Comparison of ENCODE assay signal across 18 mouse cellular contexts in the genomic region with DNA sequence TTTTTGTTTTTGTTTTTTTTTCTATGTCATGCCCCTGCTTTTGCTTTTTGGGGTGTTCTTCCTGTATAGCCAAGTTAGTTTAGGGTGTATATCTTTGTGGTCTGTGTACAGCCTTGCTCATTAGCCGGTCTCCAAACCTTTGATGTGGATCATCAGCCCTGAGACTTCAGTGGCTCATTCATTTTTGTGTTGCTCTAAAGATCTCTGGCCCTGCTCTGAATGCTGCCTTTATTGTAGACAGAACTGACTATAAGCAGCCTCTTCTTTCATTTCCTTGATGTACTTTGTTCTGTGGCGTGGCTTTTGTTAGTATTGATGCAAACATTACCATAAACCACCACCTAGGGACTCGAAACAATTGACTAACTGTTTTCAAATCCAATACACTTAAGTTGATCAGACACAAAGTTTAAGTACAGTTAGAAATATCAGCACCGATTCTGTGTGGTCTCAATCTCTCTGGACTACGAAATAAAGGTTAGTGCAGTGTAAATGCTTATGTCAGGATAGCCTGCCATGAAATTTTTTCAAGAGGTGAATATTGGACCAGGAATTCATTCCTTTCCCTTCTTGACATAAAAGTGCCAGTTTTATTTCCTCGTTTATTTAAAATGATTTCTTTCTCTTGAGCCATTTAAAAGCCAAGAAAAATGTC.
A peak's percentile ranks its signal among the peaks of the same experiment; 100 is the strongest.
DNase-seq lines count a peak whose midpoint lies in the region; ATAC-seq and TF ChIP-seq lines count a peak whose summit lies in the region.
"Had no signal": no experiment of that assay in that cellular context is flagged by ENCODE, and none has a peak within 500 bp of the region (broad histone marks: within the 10 kb centered on the region; RNA-seq: fewer than 3 reads in every experiment).

No protein-coding gene starts in this region.

- H3K4me3 ChIP-seq in ES-E14 (ENCODE audit: insufficient read depth in 1 of 2, low read depth in 1 of 2, low read length in 2 of 2, poor library complexity in 1 of 2, severe bottlenecking in 1 of 2) = no peak overlapping the region
- no peak overlapping the region for H3K4me3 ChIP-seq in forebrain, embryonic 13.5 days
- no peak overlapping the region for H3K4me3 ChIP-seq in midbrain, embryonic 14.5 days (replicated peaks; ENCODE audit: low read depth, low read length)
- H3K4me3 ChIP-seq: embryonic facial prominence, embryonic 13.5 days; intestine, embryonic 15.5 days; layer of hippocampus, adult 2 months; left cerebral cortex, adult 2 months; limb, embryonic 15.5 days had no signal

- no peaks in the 10 kb centered on the region for H3K4me1 ChIP-seq in ES-E14 (ENCODE audit: control insufficient read depth in 2 of 2, insufficient read depth in 2 of 2, low read length in 2 of 2, poor library complexity in 1 of 2)
- peaks cover 6% of the 10 kb centered on the region for H3K4me1 ChIP-seq in forebrain, embryonic 13.5 days
- peaks cover 11% of the 10 kb centered on the region; the same call in 1 of the 2 replicates for H3K4me1 ChIP-seq in midbrain, embryonic 14.5 days (ENCODE audit: control insufficient read depth, insufficient read depth, low read length)
- H3K4me1 ChIP-seq: embryonic facial prominence, embryonic 13.5 days; intestine, embryonic 15.5 days; limb, embryonic 15.5 days had no signal

- no peak overlapping the region for H3K4me2 ChIP-seq in forebrain, embryonic 13.5 days
- H3K4me2 ChIP-seq in midbrain, embryonic 14.5 days (ENCODE audit: low read length) = no peak overlapping the region
- H3K4me2 ChIP-seq: embryonic facial prominence, embryonic 13.5 days; intestine, embryonic 15.5 days; limb, embryonic 15.5 days; lung, embryonic 14.5 days had no signal

- H3K27ac ChIP-seq in ES-E14 (ENCODE audit: insufficient read depth, low read depth, low read length, poor library complexity, severe bottlenecking) = no peak overlapping the region
- peak overlapping the region; percentile 25 for H3K27ac ChIP-seq in forebrain, embryonic 13.5 days
- H3K27ac ChIP-seq in midbrain, embryonic 14.5 days (replicated peaks; ENCODE audit: low read depth, low read length) = peak overlapping the region; percentile 55
- H3K27ac ChIP-seq: embryonic facial prominence, embryonic 13.5 days; intestine, embryonic 15.5 days; layer of hippocampus, adult 2 months; left cerebral cortex, adult 2 months; limb, embryonic 15.5 days had no signal

- intact Hi-C loops in left cerebral cortex, postnatal 25 days (cut with DNase I) = no loop called here

- no peaks in the 10 kb centered on the region for H3K36me3 ChIP-seq in ES-E14 (ENCODE audit: control insufficient read depth, insufficient read depth, low read length, poor library complexity, severe bottlenecking)
- no peaks in the 10 kb centered on the region for H3K36me3 ChIP-seq in forebrain, embryonic 13.5 days (ENCODE audit: poor library complexity, severe bottlenecking)
- no peaks in the 10 kb centered on the region for H3K36me3 ChIP-seq in midbrain, embryonic 14.5 days (ENCODE audit: control insufficient read depth, insufficient read depth, low read length)
- H3K36me3 ChIP-seq: embryonic facial prominence, embryonic 13.5 days; intestine, embryonic 15.5 days; limb, embryonic 15.5 days had no signal

- ATAC-seq in forebrain, embryonic 13.5 days = peak; percentile 57; the same call in 1 of the 2 replicates
- ATAC-seq in midbrain, embryonic 14.5 days (ENCODE audit: low FRiP score, low TSS enrichment) = no peak
- ATAC-seq: CD4-positive, CD25-positive, alpha-beta regulatory T cell, adult 4 months; intestine, embryonic 15.5 days had no signal

- H3K27me3 ChIP-seq in forebrain, embryonic 13.5 days = no peaks in the 10 kb centered on the region
- no peaks in the 10 kb centered on the region for H3K27me3 ChIP-seq in midbrain, embryonic 14.5 days (ENCODE audit: control insufficient read depth, insufficient read depth, low read length)
- H3K27me3 ChIP-seq: embryonic facial prominence, embryonic 13.5 days; intestine, embryonic 15.5 days; limb, embryonic 15.5 days had no signal

- H3K9ac ChIP-seq in ES-E14 (ENCODE audit: insufficient read depth, low read depth, low read length, poor library complexity, severe bottlenecking) = no peak overlapping the region
- H3K9ac ChIP-seq in forebrain, embryonic 13.5 days = no peak overlapping the region
- H3K9ac ChIP-seq in midbrain, embryonic 14.5 days (replicated peaks; ENCODE audit: low read length) = no peak overlapping the region
- H3K9ac ChIP-seq: embryonic facial prominence, embryonic 13.5 days; intestine, embryonic 15.5 days; limb, embryonic 15.5 days; lung, embryonic 14.5 days had no signal

- in situ Hi-C loops in ES-E14 (cut with MboI; ENCODE audit: low sequenced_read_pairs in 2 of 2, unreplicated experiment in 2 of 2) = no loop called here

- no peaks in the 10 kb centered on the region for H3K9me3 ChIP-seq in ES-E14 (ENCODE audit: control insufficient read depth, insufficient read depth, low read depth, low read length)
- no peaks in the 10 kb centered on the region for H3K9me3 ChIP-seq in forebrain, embryonic 13.5 days (replicated peaks)
- no peaks in the 10 kb centered on the region for H3K9me3 ChIP-seq in midbrain, embryonic 14.5 days (ENCODE audit: control insufficient read depth, low read length)
- H3K9me3 ChIP-seq: embryonic facial prominence, embryonic 13.5 days; intestine, embryonic 15.5 days; limb, embryonic 15.5 days had no signal

- WGBS in forebrain, embryonic 13.5 days = 5% methylated on average over 6 of the region's 6 CpGs
- WGBS in midbrain, embryonic 14.5 days = 3% methylated on average over 6 of the region's 6 CpGs

- DNase-seq in ES-CJ7 (ENCODE audit: low read depth, low spot score) (peak; percentile 9), ES-E14 (ENCODE audit: low read depth, low spot score) (peak; percentile 15)
- no peak for DNase-seq in midbrain, embryonic 14.5 days
- DNase-seq in spleen, postnatal 14 days (ENCODE audit: low spot score in 2 of 2) = no peak
- DNase-seq in layer of hippocampus, adult 8-10 months (ENCODE audit: low spot score in 2 of 2) = no peak
- no peak for DNase-seq in left cerebral cortex, postnatal 25 days (ENCODE audit: low spot score in 2 of 2)
- DNase-seq: adrenal gland, postnatal 36 days; cerebellum, postnatal 25 days; heart, postnatal 14 days; lung, embryonic 14.5 days; thymus, adult 18-20 months had no signal

TF ChIP-seq in ES-E14, 5 proteins besides CTCF, POLR2A, EP300 and RAD21:
- TF ChIP-seq ZC3H11A (IDR thresholded peaks at IDR 0.05; ENCODE audit: borderline replicate concordance, low read depth, low read length) (no peak), ZNF384 (IDR thresholded peaks at IDR 0.05; ENCODE audit: low read depth, low read length) (no peak), CHD2 (IDR thresholded peaks at IDR 0.05; ENCODE audit: low read depth, low read length) (no peak), HCFC1 (IDR thresholded peaks at IDR 0.05; ENCODE audit: borderline replicate concordance, insufficient read depth, low read length) (no peak), MAFK (IDR thresholded peaks at IDR 0.05; ENCODE audit: insufficient read depth, low read depth, low read length) (no peak)

Comparison
In these comparisons a context has a peak if more than half of its experiments do, and no peak if none do; other contexts are left out.
1. DNase-seq: peak in ES-CJ7 (single experiment) and ES-E14 (single experiment); none in midbrain, embryonic 14.5 days (single experiment), spleen, postnatal 14 days (0 of 2), layer of hippocampus, adult 8-10 months (0 of 2) and left cerebral cortex, postnatal 25 days (0 of 2).